In genomic region chr2:29817426-29818232, GRCm38 (mm10) we compare ENCODE assay signal across 8 mouse cellular contexts. TPM values are rescaled to one million over a fixed set of nuclear protein-coding genes. Genes with fewer than 3 reads are reported as not detected.
DNase-seq lines count a peak whose midpoint lies in the region; ATAC-seq lines count a peak whose summit lies in the region.

No protein-coding gene starts in this region.

- H3K36me3 ChIP-seq in hindbrain, embryonic 15.5 days = peaks cover 43% of the 10 kb centered on the region
- H3K36me3 ChIP-seq in megakaryocyte, embryonic 14.5 days (replicated peaks; ENCODE audit: low read length) = peaks cover 42% of the 10 kb centered on the region

- peak; percentile 74 for DNase-seq in WW6 (ENCODE audit: low read depth, low spot score)
- peak; percentile 88 to 94 for DNase-seq in cerebellum, postnatal 36 days
- DNase-seq in frontal cortex, postnatal 36 days (ENCODE audit: low spot score in 2 of 2) = peak; percentile 91 to 94
- peak; percentile 87 for DNase-seq in left cerebral cortex, adult 11 months (ENCODE audit: low spot score)
- peak; percentile 91 for DNase-seq in right cerebral cortex, postnatal 10 days (ENCODE audit: low spot score in 2 of 2)
- DNase-seq in urinary bladder, postnatal 14 days (ENCODE audit: low spot score) = peak; percentile 84

- peak overlapping the region; percentile 96 for H3K27ac ChIP-seq in hindbrain, embryonic 15.5 days (replicated peaks)

- H3K4me2 ChIP-seq in hindbrain, embryonic 15.5 days = peak overlapping the region; percentile 46

- H3K27me3 ChIP-seq in hindbrain, embryonic 15.5 days = no peaks in the 10 kb centered on the region
- peaks cover 3% of the 10 kb centered on the region for H3K27me3 ChIP-seq in megakaryocyte, embryonic 14.5 days (replicated peaks)

- H3K9me3 ChIP-seq in hindbrain, embryonic 15.5 days = no peaks in the 10 kb centered on the region
- no peaks in the 10 kb centered on the region for H3K9me3 ChIP-seq in megakaryocyte, embryonic 14.5 days

- peak overlapping the region; percentile 13; the same call in 1 of the 2 replicates for H3K4me3 ChIP-seq in hindbrain, embryonic 15.5 days
- peak overlapping the region; percentile 69 for H3K4me3 ChIP-seq in megakaryocyte, embryonic 14.5 days (replicated peaks)

- H3K9ac ChIP-seq in hindbrain, embryonic 15.5 days = no peak overlapping the region

- ATAC-seq in hindbrain, embryonic 15.5 days (ENCODE audit: low FRiP score, low read depth) = peak; percentile 75

- WGBS in hindbrain, embryonic 15.5 days = 38% methylated on average over 8 of the region's 8 CpGs

- peaks cover 24% of the 10 kb centered on the region for H3K4me1 ChIP-seq in hindbrain, embryonic 15.5 days (replicated peaks)
- H3K4me1 ChIP-seq in megakaryocyte, embryonic 14.5 days = peaks cover 63% of the 10 kb centered on the region

RNA-seq across cellular contexts. Expression of gene Urm1, which starts 2.2 kb away (rescaled TPM):
- 25.8 and 27.8 TPM in 2 replicates for polyA plus RNA-seq in hindbrain, embryonic 15.5 days (2015; fragmentation: Nextera tagmentation; extraction: Ambion mirVana)
- 74.8 and 193 TPM in 2 replicates for polyA plus RNA-seq in megakaryocyte, embryonic 14.5 days (2012; ENCODE audit: insufficient read depth, low replicate concordance)

RNA-seq across cellular contexts. Expression of gene Slc27a4, which starts 15.2 kb away (rescaled TPM):
- 47.2 and 50.0 TPM in 2 replicates for polyA plus RNA-seq in hindbrain, embryonic 15.5 days (2015; fragmentation: Nextera tagmentation; extraction: Ambion mirVana)
- polyA plus RNA-seq in megakaryocyte, embryonic 14.5 days (2012; ENCODE audit: insufficient read depth, low replicate concordance) = 12.4 and 15.2 TPM in 2 replicates

RNA-seq across cellular contexts. Expression of gene Trub2, which starts 29.3 kb away (rescaled TPM):
- polyA plus RNA-seq in hindbrain, embryonic 15.5 days (2015; fragmentation: Nextera tagmentation; extraction: Ambion mirVana) = 32.0 and 32.1 TPM in 2 replicates
- polyA plus RNA-seq in megakaryocyte, embryonic 14.5 days (2012; ENCODE audit: insufficient read depth, low replicate concordance) = 3.2 TPM in 1 of 2 replicates, not detected in the other

RNA-seq across cellular contexts. Expression of gene Coq4, which starts 30.3 kb away (rescaled TPM):
- 38.2 and 45.7 TPM in 2 replicates for polyA plus RNA-seq in hindbrain, embryonic 15.5 days (2015; fragmentation: Nextera tagmentation; extraction: Ambion mirVana)
- polyA plus RNA-seq in megakaryocyte, embryonic 14.5 days (2012; ENCODE audit: insufficient read depth, low replicate concordance) = 103 and 212 TPM in 2 replicates

RNA-seq across cellular contexts. Expression of gene Cercam, which starts 51.3 kb away (rescaled TPM):
- polyA plus RNA-seq in hindbrain, embryonic 15.5 days (2015; fragmentation: Nextera tagmentation; extraction: Ambion mirVana) = 22.1 and 25.9 TPM in 2 replicates
- polyA plus RNA-seq in megakaryocyte, embryonic 14.5 days (2012; ENCODE audit: insufficient read depth, low replicate concordance) = 68.0 and 210 TPM in 2 replicates

Comparison
In these comparisons a context has a peak if more than half of its experiments do, and no peak if none do; other contexts are left out.
1. Peak in every context shown above with its lines: DNase-seq, ATAC-seq, H3K4me3 ChIP-seq and H3K27ac ChIP-seq.